Mouse (Mus musculus) small intestine, adult 2 months (tissue): ENCODE results near the gene 4933411K16Rik.

ENCODE experiments used
- CTCF ChIP-seq: fragments of 200-500 bp; IDR thresholded peaks from 2 replicates; pipeline ENCODE4 v1.5.1; 2012; ENCODE audit warnings: low read depth, mild to moderate bottlenecking, control low read depth, inconsistent platforms, low read length, moderate library complexity, mixed read lengths; ENCODE audit not compliant: insufficient replicate concordance, insufficient read length; ENCODE audit errors: extremely low read depth
- POLR2A ChIP-seq: fragments of 200-500 bp; IDR thresholded peaks from 2 replicates; pipeline ENCODE4 v1.6.1; 2012; ENCODE audit warnings: low read depth, mild to moderate bottlenecking, control low read depth, inconsistent platforms, low read length, moderate library complexity

- TF ChIP-seq POLR2A = no peak
- TF ChIP-seq CTCF = no peak
These were observed 37.0 kb upstream of the 4933411K16Rik start for GRCm38 (mm10) chr19:42015001-42015400.
